Mouse (Mus musculus) cerebellum, adult 11-12 months (tissue): Measurements from ENCODE around the gene Rbm20.

Experiments
- DNase-seq: peaks from one replicate; pipeline ENCODE4 v3.0.0; 2022

The Rbm20 gene

GRCm38 (mm10) chr19:53674131-53674925, 2.8 kb upstream of the Rbm20 start:
- no peak for DNase-seq

GRCm38 (mm10) chr19:53676228-53676627, 878 bp upstream of the Rbm20 start:
- no peak for DNase-seq

DNA sequence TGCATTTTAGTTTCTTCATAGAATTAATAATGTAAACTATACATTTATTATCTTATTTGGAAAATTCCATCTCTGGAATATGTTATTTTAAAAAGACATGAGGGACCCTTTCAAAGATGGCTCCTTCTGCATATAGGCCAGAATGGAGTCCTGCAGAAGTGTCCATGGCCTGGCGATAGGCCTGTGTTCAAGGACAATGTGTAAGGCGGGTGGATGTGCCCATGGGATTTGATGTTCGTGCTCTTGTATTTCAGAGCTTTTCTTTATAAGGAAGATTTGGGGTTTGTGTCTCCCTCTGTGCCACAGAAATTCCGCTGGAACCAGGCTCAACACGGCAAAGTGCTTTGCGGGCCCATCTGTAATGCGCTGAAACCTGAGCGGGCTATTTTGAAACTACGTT, 2.1 kb downstream of the Rbm20 start:
- DNase-seq: no peak

DNA sequence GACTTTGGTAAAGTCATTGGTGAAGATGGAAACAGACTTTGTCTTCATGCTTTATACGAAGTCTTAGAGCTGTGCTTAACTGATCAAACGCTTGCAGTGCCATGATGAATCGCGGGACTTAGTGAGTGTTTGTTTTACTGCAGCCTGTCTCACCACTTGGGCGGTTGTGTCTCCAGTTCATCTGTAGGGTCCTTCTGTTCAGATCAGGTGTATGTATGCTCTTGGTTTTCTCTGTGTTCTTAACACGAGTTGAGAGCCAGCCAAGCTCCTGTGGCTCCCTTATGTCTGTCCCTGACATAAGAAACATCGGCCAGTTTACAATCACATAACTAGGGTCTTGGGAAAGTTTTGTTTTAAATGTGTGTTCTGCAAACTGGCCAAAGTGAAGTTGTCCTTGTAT, 2.9 kb downstream of the Rbm20 start:
- no peak for DNase-seq

- DNase-seq: no peak
Observed at GRCm38 (mm10) chr19:53682427-53682826, 5.3 kb downstream of the Rbm20 start.

DNA sequence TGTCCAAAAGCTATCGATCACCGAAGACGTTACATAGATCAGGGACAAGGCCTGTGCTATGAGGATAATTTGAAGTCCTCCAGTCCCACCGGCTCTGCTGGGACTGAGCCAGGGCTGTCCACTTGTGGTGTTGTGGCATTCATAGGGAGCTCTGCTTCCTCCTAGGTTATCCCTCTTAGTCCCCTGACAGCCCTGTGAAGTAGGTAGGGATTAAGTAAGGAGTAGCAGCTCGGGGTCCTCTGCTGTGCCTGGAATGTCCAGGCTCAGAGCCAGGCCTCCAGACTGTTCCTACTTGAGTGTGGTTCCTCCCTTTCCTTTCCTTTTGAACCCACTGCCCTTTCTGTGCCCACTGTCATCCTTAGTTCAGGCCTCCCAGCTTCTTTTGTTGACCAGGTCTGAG, 10.5 kb downstream of the Rbm20 start:
- no peak for DNase-seq

DNA sequence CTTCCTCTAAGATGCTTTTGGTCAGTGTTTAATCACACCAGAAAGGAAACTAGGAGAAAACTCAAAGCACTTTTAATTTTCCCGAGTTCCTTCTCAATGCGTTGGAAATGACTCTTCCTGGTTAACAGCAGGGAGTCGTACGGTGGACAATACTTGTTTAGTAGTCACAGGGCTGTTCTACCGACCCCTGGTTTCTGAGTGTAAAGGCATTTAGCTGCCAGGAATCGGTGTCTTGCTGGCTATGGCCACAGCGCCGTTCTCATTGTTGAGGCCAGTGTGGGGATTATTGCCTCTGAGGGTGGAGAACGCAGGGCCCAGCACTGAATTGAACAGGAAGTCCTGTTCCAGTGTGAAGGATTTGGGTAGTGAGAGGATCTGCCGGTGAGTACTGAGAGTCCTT, 13.7 kb downstream of the Rbm20 start:
- no peak for DNase-seq

- DNase-seq: no peak
Observed at GRCm38 (mm10) chr19:53694020-53694419, 16.9 kb downstream of the Rbm20 start.

DNA sequence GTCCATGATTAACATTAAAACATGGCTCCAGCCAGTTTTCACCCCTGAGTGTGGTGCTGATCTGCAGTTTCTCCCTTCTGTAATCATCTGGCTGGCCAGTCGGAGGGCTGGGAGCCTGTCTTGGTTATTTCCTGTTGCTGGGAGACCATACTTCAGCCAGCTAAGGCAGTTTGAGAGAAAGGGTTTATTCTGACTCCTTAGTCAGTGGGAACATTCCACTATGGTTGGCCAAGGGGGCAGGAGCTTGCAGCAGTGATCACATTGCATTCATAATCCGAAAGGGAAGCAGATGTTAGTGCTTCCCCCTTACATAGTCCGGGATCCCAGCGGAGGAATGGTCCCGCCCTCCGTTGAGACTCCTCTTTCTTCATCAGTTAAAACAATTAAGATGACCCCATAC, 19.0 kb downstream of the Rbm20 start:
- no peak for DNase-seq

- DNase-seq: no peak
Observed at GRCm38 (mm10) chr19:53696655-53697054, 19.5 kb downstream of the Rbm20 start.

DNA sequence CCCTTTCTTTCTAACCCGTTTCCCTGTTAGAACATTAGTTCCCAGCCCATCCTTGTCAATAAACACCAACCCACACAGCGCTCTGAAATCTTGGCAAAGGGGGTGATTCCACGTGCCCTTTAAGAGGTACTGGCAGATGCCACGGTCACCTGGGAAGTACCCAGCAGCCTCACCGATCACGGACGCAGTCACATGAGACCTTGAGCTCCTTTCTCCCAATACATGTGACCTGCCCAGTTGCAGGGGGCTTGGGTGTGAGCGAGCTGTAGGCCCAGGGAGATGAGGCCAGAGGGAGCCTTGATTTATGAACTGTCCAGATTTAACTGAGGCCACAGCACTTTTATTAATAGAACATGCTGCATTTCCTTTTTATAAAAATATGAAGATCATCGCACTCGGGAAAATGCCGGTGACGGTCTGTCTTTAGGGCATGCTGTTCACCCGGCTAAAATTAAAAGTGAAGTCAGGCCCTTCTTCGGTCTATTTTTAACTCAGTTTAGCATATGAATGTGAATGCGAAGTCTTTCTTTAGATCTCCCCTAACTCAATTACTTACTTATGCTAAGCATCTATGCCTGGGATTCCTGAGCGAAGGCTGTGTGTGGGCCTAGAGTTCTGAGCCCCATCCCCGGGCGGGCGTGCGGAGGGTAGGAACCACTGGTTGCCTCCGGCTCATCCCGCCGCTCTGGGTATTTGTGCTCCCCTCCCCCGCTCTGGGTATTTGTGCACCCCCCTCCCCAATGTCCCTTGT, 20.4 kb downstream of the Rbm20 start:
- peak; percentile 11 for DNase-seq

GRCm38 (mm10) chr19:53699671-53700070, 22.6 kb downstream of the Rbm20 start:
- no peak for DNase-seq

- DNase-seq: no peak
Observed at GRCm38 (mm10) chr19:53701434-53701833, 24.3 kb downstream of the Rbm20 start.

DNA sequence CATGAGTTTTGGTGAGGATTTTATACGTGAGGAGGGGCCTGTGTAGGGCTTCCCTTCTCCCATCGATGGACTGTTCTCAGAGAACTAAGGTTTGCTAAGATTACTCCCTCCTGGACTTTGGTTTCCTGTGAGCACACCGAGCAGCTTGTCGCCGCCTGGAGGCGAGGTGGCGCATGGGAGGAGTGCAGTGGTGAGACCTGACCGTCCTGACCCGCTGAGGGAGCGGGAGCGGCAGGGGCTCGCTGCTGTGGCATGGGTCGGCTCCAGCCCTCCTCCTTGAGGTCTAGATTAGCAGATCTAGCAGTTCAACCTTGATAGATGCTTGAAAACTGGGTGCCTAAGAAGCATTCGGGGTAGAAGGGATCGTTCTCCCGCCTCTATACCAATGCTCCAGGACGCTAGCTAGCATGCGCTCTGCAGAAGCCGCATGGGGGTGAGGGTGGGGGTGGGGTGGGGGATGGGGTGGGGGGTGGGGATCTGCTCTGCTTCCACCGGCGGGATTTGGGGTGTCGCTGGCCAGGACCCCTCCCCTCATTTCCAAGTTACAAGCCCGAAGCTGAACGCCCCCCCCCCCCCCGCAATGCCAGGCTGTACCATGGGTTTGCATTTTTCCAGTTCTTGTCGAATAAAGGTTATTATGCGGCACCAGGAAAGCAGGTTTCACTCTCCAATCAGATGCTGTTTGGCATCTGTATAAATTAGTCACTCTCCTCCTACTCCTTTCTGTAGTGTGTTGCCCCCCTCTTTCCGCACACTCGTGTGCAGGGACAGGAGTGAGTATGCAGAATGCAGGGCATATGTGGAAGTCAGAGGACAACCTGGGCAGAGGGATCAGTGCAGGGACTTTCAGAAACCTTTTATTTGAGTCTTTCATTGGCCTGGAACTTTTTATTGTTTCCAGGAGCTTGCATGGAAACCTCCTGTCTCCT, 28.1 kb downstream of the Rbm20 start:
- peak; percentile 26 for DNase-seq

GRCm38 (mm10) chr19:53708401-53708800, 31.3 kb downstream of the Rbm20 start:
- no peak for DNase-seq

DNA sequence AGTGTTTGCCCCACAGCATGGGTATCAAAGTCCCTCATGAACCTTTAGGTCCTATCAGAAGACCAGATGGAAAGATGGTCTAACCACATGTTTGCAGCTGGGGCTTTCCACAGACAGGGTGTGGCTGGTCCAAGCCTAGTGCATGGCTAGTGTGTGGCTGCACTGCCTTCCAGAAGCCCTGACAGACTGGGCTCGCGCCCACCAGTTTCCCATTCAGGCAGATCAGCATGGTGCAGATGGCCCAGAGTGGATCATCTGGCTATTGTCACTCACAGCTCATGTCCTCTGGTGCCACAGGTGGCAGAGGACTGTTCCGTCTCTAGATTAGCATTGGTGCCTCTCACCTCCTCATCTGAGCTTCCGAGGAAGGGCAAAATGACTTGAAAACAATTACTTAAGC, 33.8 kb downstream of the Rbm20 start:
- DNase-seq: no peak

DNA sequence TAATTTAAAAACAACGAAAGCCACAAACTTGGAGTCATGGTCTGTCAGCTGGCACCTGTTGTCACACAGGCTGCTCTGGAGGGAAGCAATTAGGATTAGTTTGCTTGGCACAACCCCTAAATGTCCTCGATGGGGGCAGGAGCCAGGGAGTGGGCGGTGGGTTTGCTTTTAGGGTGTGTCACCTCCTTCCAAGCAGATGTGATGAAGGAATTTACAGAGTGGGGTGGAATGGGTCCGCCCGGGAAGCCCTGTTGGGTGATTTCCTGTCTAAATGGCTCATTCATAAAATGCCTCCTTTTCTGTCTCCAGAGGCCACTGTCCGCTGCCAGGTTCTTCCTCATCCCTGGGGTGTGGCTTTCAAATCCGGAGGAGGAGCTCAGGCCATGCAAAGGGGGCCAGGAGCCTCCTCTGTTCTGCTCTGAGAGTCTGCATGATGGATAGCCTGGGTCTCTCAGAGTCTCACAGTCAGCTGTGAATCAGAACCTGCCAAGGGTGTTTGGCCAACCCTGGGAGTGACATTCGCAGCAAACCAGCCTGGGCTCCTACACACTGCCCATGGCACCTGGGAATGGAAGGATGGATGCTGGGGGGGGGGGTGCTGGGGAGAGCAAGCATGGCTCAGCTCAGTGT, 34.3 kb downstream of the Rbm20 start:
- DNase-seq: no peak

GRCm38 (mm10) chr19:53712297-53713025, 35.4 kb downstream of the Rbm20 start:
- DNase-seq: no peak

DNA sequence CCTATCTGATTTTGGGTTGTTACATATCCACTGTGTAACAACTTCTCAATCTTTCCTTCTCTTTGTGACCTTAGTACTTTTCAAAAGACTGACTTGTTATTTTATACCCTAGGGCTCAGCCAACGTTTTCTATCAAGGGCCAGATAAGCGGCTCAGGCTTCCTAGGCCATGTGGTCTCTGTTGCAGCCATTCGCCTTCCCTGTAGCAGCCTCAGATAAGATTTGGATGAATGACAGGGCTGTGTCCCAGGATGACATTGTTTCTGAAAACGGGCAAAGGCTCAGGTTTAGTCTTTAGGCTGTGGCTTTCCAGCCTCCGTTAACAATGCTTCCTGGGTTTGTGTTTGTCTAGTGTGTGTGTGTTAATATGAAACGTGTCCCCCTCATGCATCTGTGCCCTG, 36.3 kb downstream of the Rbm20 start:
- no peak for DNase-seq

- no peak for DNase-seq
Observed at GRCm38 (mm10) chr19:53716469-53716868, 39.4 kb downstream of the Rbm20 start.

DNA sequence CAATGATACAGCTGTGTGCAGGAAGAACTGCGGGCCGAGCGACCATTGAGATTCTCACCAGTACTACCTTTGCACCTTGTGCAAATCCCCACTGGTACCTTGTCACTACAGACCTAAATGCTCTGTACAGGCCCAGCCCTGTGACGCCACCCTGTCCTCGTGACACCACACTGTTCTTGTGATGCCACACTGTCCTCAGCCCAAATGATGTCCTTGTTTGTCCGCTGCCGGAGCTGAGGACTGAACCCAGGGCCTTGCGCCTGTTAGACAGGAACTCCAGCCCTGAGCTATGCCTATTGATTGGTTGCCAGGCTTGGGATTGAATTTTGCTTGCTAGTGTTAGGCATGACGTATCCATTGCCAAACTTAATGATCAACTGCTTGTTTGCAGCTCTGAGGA, 40.3 kb downstream of the Rbm20 start:
- no peak for DNase-seq

GRCm38 (mm10) chr19:53722186-53722585, 45.1 kb downstream of the Rbm20 start:
- no peak for DNase-seq
